Comparison of ENCODE assay signal across 7 mouse cellular contexts in the genomic region with DNA sequence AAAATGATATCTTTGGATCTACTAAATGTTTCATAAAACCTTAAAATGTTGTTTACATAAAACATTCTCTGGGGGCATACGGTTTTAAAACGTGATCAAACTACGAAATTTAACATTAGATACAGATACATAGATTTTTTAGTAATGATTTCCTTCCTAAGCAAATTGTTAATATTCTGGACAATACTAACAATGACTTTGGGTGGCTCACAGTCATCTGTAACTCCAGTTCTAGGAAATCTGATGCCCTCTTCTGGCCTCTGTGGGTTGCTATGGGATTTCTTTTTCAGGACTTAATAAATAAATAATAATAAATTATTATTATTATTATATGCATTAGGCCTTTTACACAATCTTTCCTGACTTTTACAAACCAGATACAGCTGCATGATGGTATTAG. TPM values are rescaled to one million over a fixed set of nuclear protein-coding genes. Genes with fewer than 3 reads are reported as not detected.
DNase-seq lines count a peak whose midpoint lies in the region; ATAC-seq lines count a peak whose summit lies in the region.

No protein-coding gene starts in this region.

- no peak for ATAC-seq in liver, embryonic 13.5 days (ENCODE audit: low read depth)

- no peak overlapping the region for H3K27ac ChIP-seq in liver, embryonic 13.5 days

- H3K9me3 ChIP-seq in liver, embryonic 13.5 days (replicated peaks), result no peaks in the 10 kb centered on the region

- no peak overlapping the region for H3K9ac ChIP-seq in liver, embryonic 13.5 days

- peak; percentile 52 for DNase-seq in Muller cell, postnatal 12 days (ENCODE audit: inconsistent ontology term)
- peak; percentile 41 for DNase-seq in cerebellum, adult 9-11 months
- peak; percentile 22 for DNase-seq in heart, postnatal 4 days
- DNase-seq in liver, embryonic 13.5 days, result no peak
- peak; percentile 52 for DNase-seq in retina, postnatal 1 day
- DNase-seq in thymus, postnatal 10 days (ENCODE audit: low spot score in 2 of 2), result no peak
- no peak for DNase-seq in right cerebral cortex, postnatal 36 days (ENCODE audit: low spot score in 2 of 2)

- H3K4me3 ChIP-seq in liver, embryonic 13.5 days (replicated peaks), result peak overlapping the region; percentile 73

- H3K36me3 ChIP-seq in liver, embryonic 13.5 days, result no peaks in the 10 kb centered on the region

- peaks cover 17% of the 10 kb centered on the region for H3K27me3 ChIP-seq in liver, embryonic 13.5 days

- H3K4me1 ChIP-seq in liver, embryonic 13.5 days (replicated peaks), result peaks cover 4% of the 10 kb centered on the region; the same call in 1 of the 2 replicates

- H3K4me2 ChIP-seq in liver, embryonic 13.5 days, result peak overlapping the region; percentile 75

- WGBS in liver, embryonic 13.5 days (ENCODE audit: insufficient replicate concordance), result 16% methylated on average over 3 of the region's 3 CpGs

RNA-seq across cellular contexts. Expression of a gene that starts 30.9 kb away (rescaled TPM):
- 10 to 100 TPM; 30.7 to 36.2 TPM for total RNA-seq in heart, postnatal 4 days (2021)
- polyA plus RNA-seq in liver, embryonic 13.5 days (2015; fragmentation: Nextera tagmentation; extraction: Ambion mirVana), result 6.0 and 7.1 TPM in 2 replicates

RNA-seq across cellular contexts. Expression of a gene that starts 44.9 kb away (rescaled TPM):
- total RNA-seq in heart, postnatal 4 days (2021), result under 1 TPM; 0.14 to 0.16 TPM
- 0.06 and 0.09 TPM in 2 replicates for polyA plus RNA-seq in liver, embryonic 13.5 days (2015; fragmentation: Nextera tagmentation; extraction: Ambion mirVana)

Comparison
In these comparisons a context has a peak if more than half of its experiments do, and no peak if none do; other contexts are left out.
1. DNase-seq: peak in Muller cell, postnatal 12 days (single experiment), cerebellum, adult 9-11 months (single experiment), heart, postnatal 4 days (single experiment) and retina, postnatal 1 day (single experiment); none in liver, embryonic 13.5 days (single experiment), thymus, postnatal 10 days (0 of 2) and right cerebral cortex, postnatal 36 days (0 of 2).